Mouse (Mus musculus) urinary bladder, postnatal 25 days (tissue): ENCODE measurements around the gene Skap1.
A peak's percentile ranks its signal among the peaks of the same experiment; 100 is the strongest.
"Not testable (repeated sequence)": the region's sequence is repeated elsewhere in the genome, so short reads cannot be mapped to it uniquely, and the experiment has no call there.

Experiments
- DNase-seq: peaks from one replicate; pipeline ENCODE4 v3.0.0; 2022; ENCODE audit warnings: low spot score

The Skap1 gene

GRCm38 (mm10) chr11:96746648-96747047, 282.3 kb downstream of the Skap1 start:
- no peak for DNase-seq

- DNase-seq, result no peak
These were observed 283.2 kb downstream of the Skap1 start for GRCm38 (mm10) chr11:96747555-96747954.

GRCm38 (mm10) chr11:96755298-96755697, 290.9 kb downstream of the Skap1 start:
- no peak for DNase-seq

- DNase-seq, result no peak
These were observed 293.0 kb downstream of the Skap1 start for GRCm38 (mm10) chr11:96757421-96757820.

GRCm38 (mm10) chr11:96758402-96758801, 294.0 kb downstream of the Skap1 start:
- no peak for DNase-seq

- no peak for DNase-seq
These were observed 295.6 kb downstream of the Skap1 start for GRCm38 (mm10) chr11:96760042-96760441.

- no peak for DNase-seq
These were observed 297.6 kb downstream of the Skap1 start for GRCm38 (mm10) chr11:96761984-96762383.

- no peak for DNase-seq
These were observed 298.5 kb downstream of the Skap1 start for GRCm38 (mm10) chr11:96762742-96763470.

GRCm38 (mm10) chr11:96764511-96765350, 300.3 kb downstream of the Skap1 start:
- DNase-seq, result no peak

- no peak for DNase-seq
These were observed 301.3 kb downstream of the Skap1 start for GRCm38 (mm10) chr11:96765645-96766044.

- peak; percentile 23 for DNase-seq
These were observed 302.2 kb downstream of the Skap1 start for GRCm38 (mm10) chr11:96766555-96766954.

GRCm38 (mm10) chr11:96767096-96767495, 302.7 kb downstream of the Skap1 start:
- no peak for DNase-seq

- no peak for DNase-seq
These were observed 303.8 kb downstream of the Skap1 start for GRCm38 (mm10) chr11:96768240-96768639.

- no peak for DNase-seq
These were observed 307.0 kb downstream of the Skap1 start for GRCm38 (mm10) chr11:96771274-96771975.

GRCm38 (mm10) chr11:96772413-96772812, 308.0 kb downstream of the Skap1 start:
- no peak for DNase-seq

GRCm38 (mm10) chr11:96774536-96774935, 310.1 kb downstream of the Skap1 start:
- DNase-seq, result no peak

GRCm38 (mm10) chr11:96775063-96775462, 310.7 kb downstream of the Skap1 start:
- DNase-seq, result no peak

- DNase-seq, result no peak
These were observed 311.3 kb downstream of the Skap1 start for GRCm38 (mm10) chr11:96775665-96776064.

- no peak for DNase-seq
These were observed 311.7 kb downstream of the Skap1 start for GRCm38 (mm10) chr11:96776068-96776467.

GRCm38 (mm10) chr11:96776968-96777962, 312.9 kb downstream of the Skap1 start, which contains the start of gene Snx11:
Gene Snx11, minus strand, starts transcription at chr11:96777559.
- DNase-seq, result peak; percentile 99

GRCm38 (mm10) chr11:96778061-96778627, 313.8 kb downstream of the Skap1 start:
- not testable (repeated sequence) for DNase-seq
